Mouse (Mus musculus) cerebellum, adult 2 months (tissue): ENCODE measurements at regions not wholly inside any gene's neighbourhood (a gene's known extent, or its start where the extent isn't known, plus 50 kb on each side); places are given as distances from the start of the nearest gene placed in this dataset.

Source experiments
- DNase-seq, 2 experiments: peaks; one replicate each; pipeline ENCODE4 v3.0.0; 2021
- H3K27ac ChIP-seq: fragments of 200-500 bp; 2 replicates; pipeline ENCODE4 v1.5.1; 2012; ENCODE audit warnings: low read length, control low read depth, inconsistent platforms; ENCODE audit not compliant: insufficient read depth
- H3K27me3 ChIP-seq: fragments of 200-500 bp; 2 replicates; pipeline ENCODE4 v1.6.1; 2012; ENCODE audit warnings: inconsistent platforms, mild to moderate bottlenecking, low read length, moderate library complexity; ENCODE audit not compliant: control insufficient read depth, insufficient read depth
- H3K4me1 ChIP-seq: fragments of 200-500 bp; 2 replicates; pipeline ENCODE4 v1.6.1; 2011; ENCODE audit warnings: low read length; ENCODE audit not compliant: control insufficient read depth, insufficient read depth
- H3K4me3 ChIP-seq: fragments of 200-500 bp; replicated peaks from 2 replicates; pipeline ENCODE3; 2011; ENCODE audit warnings: mild to moderate bottlenecking, low read depth, low read length, control low read depth; ENCODE audit not compliant: insufficient read depth
- CTCF ChIP-seq: fragments of 200-500 bp; IDR thresholded peaks from 2 replicates; pipeline ENCODE4 v1.5.1; 2011; ENCODE audit warnings: low read depth, mild to moderate bottlenecking, control low read depth, low read length, moderate library complexity, borderline replicate concordance; ENCODE audit not compliant: insufficient read depth
- POLR2A ChIP-seq: fragments of 200-500 bp; IDR thresholded peaks from 2 replicates; pipeline ENCODE4 v1.6.1; 2011; ENCODE audit warnings: low read length, control low read depth, borderline replicate concordance; ENCODE audit not compliant: insufficient read depth
- WGBS: fragments of 180-500 bp; shearing (Covaris S2); methylation state at CpG from one replicate; pipeline ENCODE4 v1.1.7; 2018; 5-methylcytosine and 5-hydroxymethylcytosine counted together

- DNase-seq = peak; percentile 20 to 25
- TF ChIP-seq CTCF (peak; percentile 41; the same call in 1 of the 2 replicates), POLR2A (no peak)
- H3K27me3 ChIP-seq = no peaks in the 10 kb centered on the region
- no peak overlapping the region for H3K27ac ChIP-seq
- H3K4me1 ChIP-seq = no peaks in the 10 kb centered on the region
- no peak overlapping the region for H3K4me3 ChIP-seq
- WGBS = 5% methylated on average over 3 of the region's 3 CpGs
Measured at GRCm38 (mm10) chr6:121560852-121561251, 74.3 kb upstream of the A2m start.

GRCm38 (mm10) chr6:121560393-121560793 lies 74.8 kb upstream of the A2m start:
- TF ChIP-seq POLR2A (no peak), CTCF (no peak)
- Histone ChIP-seq H3K4me3 (no peak overlapping the region), H3K27me3 (no peaks in the 10 kb centered on the region), H3K4me1 (no peaks in the 10 kb centered on the region), H3K27ac (no peak overlapping the region)
- 35% methylated on average over 1 of the region's 1 CpGs for WGBS
- DNase-seq = peak; percentile 11 to 37

- Histone ChIP-seq H3K4me1 (no peaks in the 10 kb centered on the region), H3K27ac (no peak overlapping the region), H3K4me3 (no peak overlapping the region), H3K27me3 (no peaks in the 10 kb centered on the region)
- peak in 1 of 2 experiments; percentile 3 for DNase-seq
- TF ChIP-seq POLR2A (no peak), CTCF (no peak)
- 14% methylated on average over 3 of the region's 3 CpGs for WGBS
Measured at GRCm38 (mm10) chr6:121556481-121556880, 78.7 kb upstream of the A2m start.

GRCm38 (mm10) chr6:121553501-121554132 lies 80.1 kb upstream of the Iqsec3 start:
- no peak for DNase-seq
- Histone ChIP-seq H3K4me1 (no peaks in the 10 kb centered on the region), H3K27me3 (no peaks in the 10 kb centered on the region), H3K4me3 (no peak overlapping the region), H3K27ac (no peak overlapping the region)
- 88% methylated on average over 2 of the region's 2 CpGs for WGBS
- no peak for TF ChIP-seq POLR2A
- TF ChIP-seq CTCF = no peak

- no peak for DNase-seq
- 75% methylated on average over 7 of the region's 7 CpGs for WGBS
- TF ChIP-seq POLR2A = no peak
- Histone ChIP-seq H3K4me1 (no peaks in the 10 kb centered on the region), H3K27me3 (no peaks in the 10 kb centered on the region), H3K27ac (no peak overlapping the region), H3K4me3 (no peak overlapping the region)
Measured at GRCm38 (mm10) chr6:121533521-121533920, 60.0 kb upstream of the Iqsec3 start.

- no peaks in the 10 kb centered on the region for H3K4me1 ChIP-seq
- 4% methylated on average over 3 of the region's 3 CpGs for whole genome bisulfite sequencing
- H3K4me3 ChIP-seq = no peak overlapping the region
- no peaks in the 10 kb centered on the region for H3K27me3 ChIP-seq
- H3K27ac ChIP-seq = no peak overlapping the region
- peak; percentile 93 for TF ChIP-seq CTCF
- no peak for TF ChIP-seq POLR2A
- peak; percentile 35 to 67 for DNase-seq
Measured at GRCm38 (mm10) chr6:121532926-121533325, 59.4 kb upstream of the Iqsec3 start.

GRCm38 (mm10) chr6:121531825-121532389 lies 58.4 kb upstream of the Iqsec3 start:
- no peak for DNase-seq
- no peak overlapping the region for H3K27ac ChIP-seq
- 48% methylated on average over 13 of the region's 13 CpGs for WGBS
- no peaks in the 10 kb centered on the region for H3K4me1 ChIP-seq
- no peak overlapping the region for H3K4me3 ChIP-seq
- H3K27me3 ChIP-seq = no peaks in the 10 kb centered on the region
- TF ChIP-seq CTCF = no peak
- no peak for TF ChIP-seq POLR2A

- Histone ChIP-seq H3K27ac (no peak overlapping the region), H3K4me3 (no peak overlapping the region), H3K27me3 (no peaks in the 10 kb centered on the region), H3K4me1 (peaks cover 7% of the 10 kb centered on the region; the same call in 1 of the 2 replicates)
- WGBS = 91% methylated on average over 4 of the region's 4 CpGs
- TF ChIP-seq CTCF (no peak), POLR2A (no peak)
- no peak for DNase-seq
Measured at GRCm38 (mm10) chr6:121527281-121527680, 53.8 kb upstream of the Iqsec3 start.
